Mouse (Mus musculus) MEL (cell line): ENCODE results near the gene Mpc1. TPM values are rescaled to one million over a fixed set of nuclear protein-coding genes. Genes with fewer than 3 reads are reported as not detected.

ENCODE experiments used
- DNase-seq: peaks from one replicate; pipeline ENCODE4 v3.0.0; 2011; ENCODE audit warnings: low read depth, low spot score
- H3K27ac ChIP-seq: 2 replicates; pipeline ENCODE4 v1.5.1; 2012; ENCODE audit warnings: low read depth, mild to moderate bottlenecking, control low read depth, low read length, moderate library complexity; ENCODE audit not compliant: control insufficient read depth
- H3K27me3 ChIP-seq, 2 experiments: fragments of 150-350 bp in 1 of 2; sonication (generic) in 1 of 2; 2 replicates each; pipeline ENCODE4 v1.6.1; 2012; ENCODE audit warnings: low read length in 2 of 2, mild to moderate bottlenecking in 2 of 2, improper control_type of control experiment in 1 of 2, moderate library complexity in 1 of 2; ENCODE audit not compliant: insufficient read depth in 2 of 2, control insufficient read depth in 1 of 2
- H3K36me3 ChIP-seq, 2 experiments: 2 replicates each; pipeline ENCODE4 v1.6.1; 2012 to 2014; ENCODE audit warnings: low read length in 2 of 2, improper control_type of control experiment in 1 of 2, inconsistent platforms in 1 of 2, mild to moderate bottlenecking in 1 of 2; ENCODE audit not compliant: insufficient read depth in 2 of 2, control insufficient read depth in 1 of 2
- H3K4me1 ChIP-seq, 2 experiments: fragments of 150-350 bp in 1 of 2; sonication (generic) in 1 of 2; 2 replicates each; pipeline ENCODE4 v1.6.1; 2012; ENCODE audit warnings: low read length in 2 of 2, improper control_type of control experiment in 1 of 2, mild to moderate bottlenecking in 1 of 2; ENCODE audit not compliant: insufficient read depth in 2 of 2, control insufficient read depth in 1 of 2
- H3K4me3 ChIP-seq, 2 experiments: fragments of 150-350 bp in 1 of 2; sonication (generic) in 1 of 2; 2 replicates each; pipeline ENCODE4 v1.5.1; 2012; ENCODE audit warnings: low read depth in 2 of 2, low read length in 2 of 2, mild to moderate bottlenecking in 2 of 2, moderate library complexity in 2 of 2, control low read depth in 1 of 2, improper control_type of control experiment in 1 of 2; ENCODE audit not compliant: control insufficient read depth in 1 of 2, insufficient read depth in 1 of 2
- H3K79me2 ChIP-seq: 2 replicates; pipeline ENCODE4 v1.6.1; 2012; ENCODE audit warnings: mild to moderate bottlenecking, low read length, moderate library complexity; ENCODE audit not compliant: control insufficient read depth, poor library complexity, insufficient read depth
- H3K9ac ChIP-seq: 2 replicates; pipeline ENCODE4 v1.6.1; 2012; ENCODE audit warnings: low read depth, mild to moderate bottlenecking, control low read depth, low read length, moderate library complexity; ENCODE audit not compliant: control insufficient read depth, poor library complexity, severe bottlenecking
- H3K9me3 ChIP-seq: fragments of 150-350 bp; sonication (generic); replicated peaks from 2 replicates; pipeline ENCODE4 v1.6.1; 2012; ENCODE audit warnings: mild to moderate bottlenecking, low read length, improper control_type of control experiment, moderate library complexity; ENCODE audit not compliant: insufficient read depth
- BHLHE40 ChIP-seq: IDR thresholded peaks from 2 replicates; pipeline ENCODE4 v1.6.1; 2012; ENCODE audit warnings: low read depth, mild to moderate bottlenecking, inconsistent platforms, low read length, improper control_type of control experiment, borderline replicate concordance
- CHD1 ChIP-seq: IDR thresholded peaks from 2 replicates; pipeline ENCODE4 v1.6.1; 2012; ENCODE audit warnings: low read depth, mild to moderate bottlenecking, inconsistent platforms, low read length, improper control_type of control experiment
- CTCF ChIP-seq, 3 experiments: IDR thresholded peaks in 2 of 3; conservative IDR thresholded peaks in 1 of 3; 2 replicates each; pipeline ENCODE4 v1.5.1; 2011 to 2012; ENCODE audit warnings: low read length in 3 of 3, low read depth in 2 of 3, mild to moderate bottlenecking in 2 of 3, improper control_type of control experiment in 1 of 3, inconsistent platforms in 1 of 3, mixed read lengths in 1 of 3, moderate library complexity in 1 of 3; ENCODE audit not compliant: control insufficient read depth in 1 of 3, insufficient read depth in 1 of 3, poor library complexity in 1 of 3, severe bottlenecking in 1 of 3
- E2F4 ChIP-seq: IDR thresholded peaks from 2 replicates; pipeline ENCODE4 v1.6.1; 2011; ENCODE audit warnings: low read depth, low read length, improper control_type of control experiment, borderline replicate concordance
- ETS1 ChIP-seq: IDR thresholded peaks from 2 replicates; pipeline ENCODE4 v1.6.1; 2012; ENCODE audit warnings: low read depth, mild to moderate bottlenecking, inconsistent platforms, low read length, improper control_type of control experiment, moderate library complexity
- GABPA ChIP-seq: IDR thresholded peaks from 2 replicates; pipeline ENCODE4 v1.6.1; 2012; ENCODE audit warnings: low read depth, mild to moderate bottlenecking, inconsistent platforms, low read length, improper control_type of control experiment, moderate library complexity
- HCFC1 ChIP-seq: IDR thresholded peaks from 2 replicates; pipeline ENCODE4 v1.6.1; 2012; ENCODE audit warnings: low read depth, mild to moderate bottlenecking, inconsistent platforms, low read length, improper control_type of control experiment, moderate library complexity
- MAFK ChIP-seq: IDR thresholded peaks from 2 replicates; pipeline ENCODE4 v1.6.1; 2011; ENCODE audit warnings: low read depth, mild to moderate bottlenecking, low read length, improper control_type of control experiment, borderline replicate concordance
- MAX ChIP-seq: IDR thresholded peaks from 2 replicates; pipeline ENCODE4 v1.6.1; 2011; ENCODE audit warnings: low read length, improper control_type of control experiment
- MEF2A ChIP-seq: IDR thresholded peaks from 2 replicates; pipeline ENCODE4 v1.6.1; 2014; ENCODE audit warnings: low read depth, mild to moderate bottlenecking, inconsistent platforms, low read length, improper control_type of control experiment; ENCODE audit not compliant: poor library complexity, insufficient replicate concordance, severe bottlenecking; ENCODE audit errors: extremely low read depth
- MYB ChIP-seq: IDR thresholded peaks from 2 replicates; pipeline ENCODE4 v1.6.1; 2011; ENCODE audit warnings: mild to moderate bottlenecking, low read depth, low read length, improper control_type of control experiment
- NELFE ChIP-seq: IDR thresholded peaks from 2 replicates; pipeline ENCODE4 v1.6.1; 2011; ENCODE audit warnings: low read depth, low read length, improper control_type of control experiment
- POLR2AphosphoS5 ChIP-seq: IDR thresholded peaks from 2 replicates; pipeline ENCODE4 v1.6.1; 2012; ENCODE audit warnings: low read depth, borderline replicate concordance, mild to moderate bottlenecking, inconsistent platforms, low read length, moderate library complexity, mixed read lengths
- RAD21 ChIP-seq: IDR thresholded peaks from 2 replicates; pipeline ENCODE4 v1.6.1; 2011; ENCODE audit warnings: mild to moderate bottlenecking, low read depth, low read length, improper control_type of control experiment
- USF2 ChIP-seq, 2 experiments: IDR thresholded peaks; 2 replicates each; pipeline ENCODE4 v1.6.1; 2011 to 2012; ENCODE audit warnings: improper control_type of control experiment in 2 of 2, low read length in 2 of 2, borderline replicate concordance in 1 of 2, inconsistent platforms in 1 of 2, low read depth in 1 of 2, mild to moderate bottlenecking in 1 of 2; ENCODE audit not compliant: insufficient read depth in 1 of 2
- ZKSCAN1 ChIP-seq: IDR thresholded peaks from 2 replicates; pipeline ENCODE4 v1.6.1; 2012; ENCODE audit warnings: low read depth, mild to moderate bottlenecking, inconsistent platforms, low read length, improper control_type of control experiment, moderate library complexity
- ZMIZ1 ChIP-seq: IDR thresholded peaks from 2 replicates; pipeline ENCODE4 v1.6.1; 2012; ENCODE audit warnings: low read depth, mild to moderate bottlenecking, inconsistent platforms, low read length, improper control_type of control experiment, moderate library complexity
- ZNF384 ChIP-seq: IDR thresholded peaks from 2 replicates; pipeline ENCODE4 v1.6.1; 2012; ENCODE audit warnings: low read depth, mild to moderate bottlenecking, inconsistent platforms, low read length, improper control_type of control experiment
- polyA plus RNA-seq, 2 experiments: library from polyadenylated mRNA; stranded (reverse) in 1 of 2; unstranded in 1 of 2; fragments of >175 nt in 1 of 2; fragments of >200 nt in 1 of 2; gene quantifications; 2 replicates each; pipeline versions ENCODE4 v1.2.1 to v1.2.4; 2012; ENCODE audit warnings: low replicate concordance in 2 of 2, low read depth in 1 of 2; ENCODE audit not compliant: insufficient read length in 2 of 2, insufficient read depth in 1 of 2, missing spikeins in 1 of 2
- total RNA-seq: library from RNA; depleted of rRNA; stranded (reverse); fragments of 300-350 nt; gene quantifications from 2 replicates; pipeline ENCODE4 v1.2.3, GENCODE M21; 2012

Gene Mpc1
- total and polyA plus RNA-seq, 3 experiments, result 56.2 to 89.6 TPM; not detected in 1

DNA sequence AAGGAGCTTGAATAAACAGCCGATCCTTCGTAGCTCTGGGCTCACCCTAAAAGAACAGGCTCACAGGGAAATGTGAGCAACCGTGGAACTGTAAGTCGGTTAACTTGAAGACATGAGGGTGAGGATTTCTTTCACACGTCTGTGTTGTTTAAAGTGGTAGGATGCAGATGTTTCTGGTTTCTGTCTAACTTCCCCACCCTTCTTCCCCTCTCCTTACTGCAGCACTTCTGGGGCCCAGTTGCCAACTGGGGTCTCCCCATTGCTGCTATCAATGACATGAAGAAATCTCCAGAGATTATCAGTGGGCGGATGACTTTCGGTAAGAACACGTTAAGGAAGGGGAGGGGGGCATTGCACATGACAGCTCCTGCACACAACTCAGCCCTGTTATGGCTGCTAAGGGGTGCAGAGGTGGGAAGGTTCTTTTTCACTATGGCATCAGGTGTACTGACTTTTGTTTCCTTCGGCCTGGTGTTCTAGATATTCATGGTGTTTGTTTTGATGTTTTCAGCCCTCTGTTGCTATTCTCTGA lies 13.7 kb downstream of the Mpc1 start:
- Histone ChIP-seq H3K9me3 (no peaks in the 10 kb centered on the region), H3K9ac (no peak overlapping the region), H3K27ac (no peak overlapping the region), H3K4me1 (no peaks in the 10 kb centered on the region), H3K4me3 (no peak overlapping the region), H3K36me3 (no peaks in the 10 kb centered on the region; a peak in 1 of 4 replicates)
- TF ChIP-seq RAD21, result no peak
- TF ChIP-seq ZMIZ1, result no peak
- no peak for TF ChIP-seq ETS1
- TF ChIP-seq HCFC1, result no peak
- no peak for TF ChIP-seq ZNF384
- TF ChIP-seq MEF2A, result no peak
- TF ChIP-seq BHLHE40, result no peak
- TF ChIP-seq MYB, result no peak
- TF ChIP-seq ZKSCAN1, result no peak
- TF ChIP-seq, all 39 proteins: peak for 0
- H3K79me2 ChIP-seq, result no peaks in the 10 kb centered on the region; the same call in 1 of the 2 replicates
- H3K27me3 ChIP-seq, result no peaks in the 10 kb centered on the region
- DNase-seq, result no peak

DNA sequence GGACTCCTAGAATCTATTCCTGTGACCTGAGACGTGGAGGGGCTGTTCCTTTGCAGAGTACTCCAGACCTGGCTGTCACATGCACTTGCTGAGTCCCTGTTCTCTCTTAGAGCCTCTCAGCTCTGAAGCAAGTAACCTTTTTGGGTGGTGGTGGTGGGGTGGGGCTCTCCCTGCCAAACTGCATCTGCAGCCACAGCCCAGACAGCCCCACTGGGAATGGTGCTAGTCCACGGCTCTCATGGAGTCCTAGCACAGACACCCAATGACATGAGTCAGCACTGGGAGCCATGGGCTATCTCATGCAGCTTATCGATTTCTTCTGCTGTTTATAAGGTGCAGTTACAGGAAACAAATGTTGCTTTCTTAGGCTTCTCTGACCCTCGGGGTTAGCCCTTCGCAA lies 15.0 kb downstream of the Mpc1 start:
- TF ChIP-seq CHD1 (no peak), MAFK (no peak), NELFE (no peak), USF2 (IDR thresholded peaks at IDR 0.05; ENCODE audit: borderline replicate concordance in 1 of 2, insufficient read depth in 1 of 2, low read depth in 1 of 2, low read length in 2 of 2) (no peak), GABPA (no peak), ZKSCAN1 (no peak), MAX (no peak), CTCF (IDR thresholded peaks at IDR 0.05 in 2 of 3, conservative IDR thresholded peaks at IDR 0.05 in 1 of 3; ENCODE audit: control insufficient read depth in 1 of 3, insufficient read depth in 1 of 3, low read depth in 2 of 3, low read length in 3 of 3, poor library complexity in 1 of 3, severe bottlenecking in 1 of 3) (no peak), POLR2AphosphoS5 (no peak), E2F4 (no peak)
- Histone ChIP-seq H3K9me3 (no peaks in the 10 kb centered on the region), H3K27ac (no peak overlapping the region), H3K36me3 (no peaks in the 10 kb centered on the region; a peak in 1 of 4 replicates), H3K9ac (no peak overlapping the region), H3K27me3 (no peaks in the 10 kb centered on the region), H3K4me1 (no peaks in the 10 kb centered on the region), H3K4me3 (no peak overlapping the region), H3K79me2 (no peaks in the 10 kb centered on the region)
- DNase-seq, result no peak
